Mouse (Mus musculus) heart, adult 2 months (tissue): Measurements from ENCODE around the gene Dnm2.

Source experiments
- CTCF ChIP-seq: fragments of 200-600 bp; IDR thresholded peaks from 2 replicates; pipeline ENCODE4 v1.8.1; 2022; ENCODE audit warnings: antibody characterized with exemption, mild to moderate bottlenecking, moderate library complexity
- POLR2A ChIP-seq: fragments of 200-500 bp; IDR thresholded peaks from 2 replicates; pipeline ENCODE4 v1.6.1; 2011; ENCODE audit warnings: mild to moderate bottlenecking, low read depth, low read length, control low read depth; ENCODE audit not compliant: insufficient read depth

GRCm38 (mm10) chr9:21419646-21420045, 5.1 kb upstream of the Dnm2 start:
- no peak for TF ChIP-seq CTCF
- TF ChIP-seq POLR2A = no peak
